Mouse (Mus musculus): Measurements from ENCODE around the gene Taf6. TPM values are rescaled to one million over a fixed set of nuclear protein-coding genes. Genes with fewer than 3 reads are reported as not detected.

The Taf6 gene
- 82.6 and 90.3 TPM in 2 replicates for polyA plus RNA-seq (2014; fragmentation: Nextera tagmentation; extraction: Ambion mirVana)

DNA sequence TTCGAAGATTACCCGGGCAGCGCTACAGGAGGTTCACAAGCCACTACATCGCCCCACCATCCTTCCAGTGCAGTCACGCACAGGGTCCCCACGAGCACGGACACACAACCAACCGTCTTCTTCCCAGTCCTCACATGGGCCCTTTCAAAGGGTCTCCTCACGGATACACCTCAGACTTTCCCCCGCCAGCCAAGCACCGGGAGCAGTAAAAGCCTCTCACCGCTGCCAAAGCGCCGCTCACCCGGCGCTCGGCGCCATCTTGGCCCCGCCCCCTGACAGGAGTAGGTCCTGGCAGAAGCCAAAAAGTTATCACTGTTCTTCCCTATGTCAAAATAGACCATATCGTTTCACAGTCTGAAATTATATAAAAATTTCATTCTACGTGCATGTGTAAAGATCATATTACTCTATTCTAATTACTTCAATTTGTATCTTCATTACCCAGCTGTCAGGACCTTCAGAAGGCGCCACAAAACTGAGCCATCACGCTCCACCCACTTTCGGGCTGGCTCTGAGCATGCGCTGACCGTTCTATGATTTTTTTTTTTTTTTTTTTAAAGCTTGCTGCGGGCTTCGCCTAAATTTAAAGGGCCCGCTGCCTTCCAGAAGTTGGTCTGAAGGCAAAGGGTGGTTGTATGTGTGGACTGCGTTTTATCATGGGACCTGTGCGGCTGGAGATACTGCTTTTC, at the start of gene Taf6, which contains the start of gene Cnpy4:
Gene Taf6 (minus strand): TSS at position 502 of the 689 bp plus-strand sequence.
Gene Cnpy4 (plus strand): TSS at position 536 of the 689 bp plus-strand sequence.
- Histone ChIP-seq H3K27ac (ENCODE audit: low read depth) (peak within 1 kb of the TSS; percentile 43; the same call in 1 of the 2 replicates), H3K9me3 (ENCODE audit: control insufficient read depth, low read length) (no peaks in the 10 kb centered on the region), H3K4me3 (ENCODE audit: low read depth, low read length) (peak within 1 kb of the TSS; percentile 82), H3K27me3 (replicated peaks; ENCODE audit: control insufficient read depth, insufficient read depth, low read length) (no peaks in the 10 kb centered on the region), H3K9ac (ENCODE audit: low read length) (peak within 1 kb of the TSS; percentile 86), H3K36me3 (ENCODE audit: control insufficient read depth, insufficient read depth, low read length) (peaks cover 32% of the 10 kb centered on the region), H3K4me1 (replicated peaks; ENCODE audit: control insufficient read depth, insufficient read depth, low read length) (peaks cover 12% of the 10 kb centered on the region), H3K4me2 (ENCODE audit: low read length) (peak within 1 kb of the TSS; percentile 83)
- WGBS: 1% methylated on average over 31 of the region's 31 CpGs
- ATAC-seq (replicated peaks; ENCODE audit: low FRiP score, low TSS enrichment, low read depth) (peak; percentile 82), DNase-seq (ENCODE audit: low spot score) (peak; percentile 83)

DNA sequence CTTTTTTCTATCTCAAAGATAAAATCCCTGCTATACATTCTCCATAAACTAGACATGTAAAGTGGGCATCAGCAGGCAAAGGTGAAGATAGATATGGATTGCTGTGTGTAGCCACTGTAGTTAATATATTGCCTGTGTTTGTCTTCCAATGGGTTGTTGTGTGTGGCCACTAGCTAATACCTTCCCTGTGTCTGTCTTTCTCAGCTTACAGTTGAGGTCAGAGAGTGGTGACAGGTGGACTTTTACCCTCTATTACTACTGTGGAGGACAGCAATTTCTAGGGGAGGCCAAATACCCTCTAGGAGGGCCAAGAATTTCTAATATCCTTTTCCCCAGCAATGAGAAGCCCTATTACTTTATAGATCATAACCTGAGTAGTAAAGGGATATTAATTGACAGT, 47.0 kb upstream of the Taf6 start:
- ATAC-seq (replicated peaks; ENCODE audit: low FRiP score, low TSS enrichment, low read depth) (no peak), DNase-seq (ENCODE audit: low spot score) (no peak)
- Histone ChIP-seq H3K27me3 (replicated peaks; ENCODE audit: control insufficient read depth, insufficient read depth, low read length) (no peaks in the 10 kb centered on the region), H3K9ac (ENCODE audit: low read length) (no peak overlapping the region), H3K4me1 (replicated peaks; ENCODE audit: control insufficient read depth, insufficient read depth, low read length) (no peaks in the 10 kb centered on the region), H3K27ac (ENCODE audit: low read depth) (no peak overlapping the region), H3K4me2 (ENCODE audit: low read length) (no peak overlapping the region), H3K36me3 (ENCODE audit: control insufficient read depth, insufficient read depth, low read length) (no peaks in the 10 kb centered on the region), H3K4me3 (ENCODE audit: low read depth, low read length) (no peak overlapping the region), H3K9me3 (ENCODE audit: control insufficient read depth, low read length) (no peaks in the 10 kb centered on the region)

DNA sequence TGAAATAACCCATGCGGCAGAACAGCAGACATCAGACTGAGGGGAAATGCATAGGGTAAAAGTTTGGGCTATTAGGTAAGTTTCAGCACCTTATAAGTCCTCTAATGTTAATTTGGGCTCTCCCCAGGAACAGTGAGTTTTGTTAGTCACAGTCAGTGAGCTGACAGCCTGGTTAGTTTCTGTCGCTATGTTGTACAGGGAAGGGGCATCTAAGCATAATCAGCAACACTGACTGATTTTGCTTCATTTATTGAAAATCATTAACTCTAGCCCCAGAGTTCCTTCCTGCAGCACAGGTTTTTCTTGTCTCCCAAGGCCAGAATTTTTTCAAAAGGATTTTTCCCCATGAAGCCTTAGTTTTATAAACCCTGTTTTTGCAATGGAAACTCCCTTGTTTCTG, 46.5 kb upstream of the Taf6 start:
- ATAC-seq (replicated peaks; ENCODE audit: low FRiP score, low TSS enrichment, low read depth) (no peak), DNase-seq (ENCODE audit: low spot score) (no peak)
- WGBS: 82% methylated on average over 2 of the region's 2 CpGs
- no peak overlapping the region for H3K4me3 ChIP-seq (ENCODE audit: low read depth, low read length)
- no peaks in the 10 kb centered on the region for H3K9me3 ChIP-seq (ENCODE audit: control insufficient read depth, low read length)
- no peak overlapping the region for H3K4me2 ChIP-seq (ENCODE audit: low read length)
- H3K27ac ChIP-seq (ENCODE audit: low read depth): no peak overlapping the region
- H3K9ac ChIP-seq (ENCODE audit: low read length): no peak overlapping the region
- H3K27me3 ChIP-seq (replicated peaks; ENCODE audit: control insufficient read depth, insufficient read depth, low read length): no peaks in the 10 kb centered on the region
- H3K36me3 ChIP-seq (ENCODE audit: control insufficient read depth, insufficient read depth, low read length): no peaks in the 10 kb centered on the region
- no peaks in the 10 kb centered on the region for H3K4me1 ChIP-seq (replicated peaks; ENCODE audit: control insufficient read depth, insufficient read depth, low read length)

DNA sequence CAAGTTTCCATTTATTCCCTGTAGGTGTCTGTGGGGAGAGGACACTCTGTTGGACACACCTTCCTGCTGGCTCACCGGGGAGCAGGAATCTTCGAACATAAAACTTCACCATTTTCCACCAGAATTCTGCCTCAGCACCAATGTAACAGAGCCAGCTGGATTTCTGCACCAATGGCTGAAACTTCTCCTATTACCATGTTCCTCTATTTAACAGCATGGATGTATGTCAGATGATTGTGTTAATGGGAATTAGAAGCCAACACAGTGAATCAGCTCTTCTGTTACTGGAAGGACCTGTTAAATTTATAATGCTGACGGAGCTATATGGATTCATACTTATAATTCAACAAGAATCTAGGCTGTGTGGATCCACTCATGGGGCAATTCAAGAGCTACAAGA, 42.3 kb upstream of the Taf6 start:
- Histone ChIP-seq H3K27ac (ENCODE audit: low read depth) (no peak overlapping the region), H3K4me2 (ENCODE audit: low read length) (no peak overlapping the region), H3K4me3 (ENCODE audit: low read depth, low read length) (no peak overlapping the region), H3K36me3 (ENCODE audit: control insufficient read depth, insufficient read depth, low read length) (no peaks in the 10 kb centered on the region), H3K9ac (ENCODE audit: low read length) (no peak overlapping the region), H3K9me3 (ENCODE audit: control insufficient read depth, low read length) (no peaks in the 10 kb centered on the region), H3K27me3 (replicated peaks; ENCODE audit: control insufficient read depth, insufficient read depth, low read length) (no peaks in the 10 kb centered on the region), H3K4me1 (replicated peaks; ENCODE audit: control insufficient read depth, insufficient read depth, low read length) (no peaks in the 10 kb centered on the region)
- WGBS: 91% methylated on average over 3 of the region's 3 CpGs
- no peak for ATAC-seq (replicated peaks; ENCODE audit: low FRiP score, low TSS enrichment, low read depth)
- DNase-seq (ENCODE audit: low spot score): no peak

DNA sequence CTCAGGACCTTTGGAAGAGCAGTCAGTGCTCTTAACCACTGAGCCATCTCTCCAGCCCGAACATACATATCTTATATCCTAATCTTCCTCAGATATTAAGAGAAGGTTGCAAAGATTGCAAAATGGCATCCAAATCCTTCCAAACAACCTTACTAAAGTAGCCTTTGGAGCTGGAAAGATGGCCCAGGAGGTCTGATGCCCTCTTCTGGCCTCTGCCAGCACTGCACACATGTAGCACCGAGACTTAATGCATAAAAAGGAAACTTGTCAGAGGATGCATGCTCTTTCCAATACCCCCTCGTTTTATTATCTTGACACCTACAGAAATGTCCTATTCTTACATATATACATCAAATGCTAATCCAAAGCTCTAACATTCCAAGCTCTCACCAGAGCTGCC, 40.8 kb upstream of the Taf6 start:
- ATAC-seq (replicated peaks; ENCODE audit: low FRiP score, low TSS enrichment, low read depth): no peak
- Histone ChIP-seq H3K9ac (ENCODE audit: low read length) (no peak overlapping the region), H3K36me3 (ENCODE audit: control insufficient read depth, insufficient read depth, low read length) (no peaks in the 10 kb centered on the region), H3K9me3 (ENCODE audit: control insufficient read depth, low read length) (no peaks in the 10 kb centered on the region), H3K27ac (ENCODE audit: low read depth) (no peak overlapping the region), H3K4me1 (replicated peaks; ENCODE audit: control insufficient read depth, insufficient read depth, low read length) (no peaks in the 10 kb centered on the region), H3K4me2 (ENCODE audit: low read length) (no peak overlapping the region), H3K4me3 (ENCODE audit: low read depth, low read length) (no peak overlapping the region), H3K27me3 (replicated peaks; ENCODE audit: control insufficient read depth, insufficient read depth, low read length) (no peaks in the 10 kb centered on the region)
- 52% methylated on average over 3 of the region's 3 CpGs for WGBS
- no peak for DNase-seq (ENCODE audit: low spot score)

DNA sequence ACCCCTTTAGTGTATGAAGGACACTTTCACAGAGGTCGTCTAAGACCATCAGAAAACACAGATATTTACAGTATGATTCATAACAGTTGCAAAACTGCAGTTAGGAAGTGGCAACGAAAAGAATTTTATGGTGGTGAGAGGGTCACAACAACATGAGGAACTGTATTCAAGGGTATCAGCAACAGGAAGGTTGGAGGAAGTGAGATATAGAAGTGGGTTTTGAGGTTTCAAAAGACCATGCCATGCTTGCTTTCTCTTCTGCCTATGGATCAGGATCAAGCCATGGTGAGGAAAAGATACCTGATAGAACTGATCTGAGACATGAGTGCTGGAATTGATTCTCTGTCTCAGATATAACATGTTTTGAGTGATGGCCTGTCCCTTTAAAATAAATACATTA, 40.1 kb upstream of the Taf6 start:
- Histone ChIP-seq H3K4me2 (ENCODE audit: low read length) (no peak overlapping the region), H3K36me3 (ENCODE audit: control insufficient read depth, insufficient read depth, low read length) (no peaks in the 10 kb centered on the region), H3K9ac (ENCODE audit: low read length) (no peak overlapping the region), H3K4me1 (replicated peaks; ENCODE audit: control insufficient read depth, insufficient read depth, low read length) (no peaks in the 10 kb centered on the region), H3K27ac (ENCODE audit: low read depth) (no peak overlapping the region), H3K4me3 (ENCODE audit: low read depth, low read length) (no peak overlapping the region), H3K9me3 (ENCODE audit: control insufficient read depth, low read length) (no peaks in the 10 kb centered on the region), H3K27me3 (replicated peaks; ENCODE audit: control insufficient read depth, insufficient read depth, low read length) (no peaks in the 10 kb centered on the region)
- DNase-seq (ENCODE audit: low spot score) (no peak), ATAC-seq (replicated peaks; ENCODE audit: low FRiP score, low TSS enrichment, low read depth) (no peak)
- 65% methylated on average over 2 of the region's 2 CpGs for WGBS

DNA sequence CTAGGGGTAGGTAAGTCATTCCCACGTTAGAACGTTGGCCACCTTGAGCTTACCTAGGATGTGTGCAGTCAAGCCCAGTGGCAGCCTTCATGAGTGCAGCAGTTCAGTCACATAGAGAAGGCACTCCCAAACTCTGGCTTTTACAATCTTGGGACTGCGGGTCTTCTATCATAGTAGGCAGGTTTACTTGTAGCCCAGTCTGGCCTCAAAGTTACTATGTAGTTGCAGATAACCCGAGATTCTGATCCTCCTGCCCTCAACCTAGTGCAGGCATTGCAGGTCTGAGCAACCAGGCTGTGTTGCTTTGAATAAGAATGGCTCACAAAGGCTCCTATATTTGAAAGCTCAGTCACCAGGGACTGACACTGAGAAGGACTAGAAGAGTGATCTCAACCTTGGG, 39.2 kb upstream of the Taf6 start:
- Histone ChIP-seq H3K4me2 (ENCODE audit: low read length) (no peak overlapping the region), H3K4me1 (replicated peaks; ENCODE audit: control insufficient read depth, insufficient read depth, low read length) (no peaks in the 10 kb centered on the region)

DNA sequence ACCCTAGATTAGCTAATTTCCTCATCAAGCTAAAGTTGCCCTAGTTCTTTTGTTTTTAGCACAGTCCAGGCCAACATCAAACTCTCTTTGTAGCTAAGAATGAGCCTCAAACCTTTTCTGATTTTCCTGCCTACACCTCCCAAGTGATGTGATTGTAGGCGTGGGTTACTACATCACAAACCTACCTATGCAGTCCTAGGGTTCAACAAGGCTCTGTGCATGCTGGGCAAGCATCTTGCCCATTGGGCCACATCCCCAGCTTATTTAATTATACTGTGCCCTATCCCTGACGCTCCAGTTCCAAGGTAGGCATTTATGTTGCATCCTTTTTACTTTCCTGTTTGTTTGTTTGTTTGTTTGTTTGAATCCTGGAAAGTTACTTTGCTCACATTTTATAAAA, 38.4 kb upstream of the Taf6 start, which contains the start of gene Nxpe5:
Gene Nxpe5 (plus strand): TSS at position 199 of the 400 bp plus-strand sequence.
- H3K4me2 ChIP-seq (ENCODE audit: low read length): no peak within 1 kb of the TSS
- no peak within 1 kb of the TSS for H3K27ac ChIP-seq (ENCODE audit: low read depth)
- 71% methylated on average over 2 of the region's 2 CpGs for WGBS
- no peaks in the 10 kb centered on the region for H3K4me1 ChIP-seq (replicated peaks; ENCODE audit: control insufficient read depth, insufficient read depth, low read length)
- ATAC-seq (replicated peaks; ENCODE audit: low FRiP score, low TSS enrichment, low read depth) (no peak), DNase-seq (ENCODE audit: low spot score) (no peak)
- no peaks in the 10 kb centered on the region for H3K27me3 ChIP-seq (replicated peaks; ENCODE audit: control insufficient read depth, insufficient read depth, low read length)
- no peaks in the 10 kb centered on the region for H3K9me3 ChIP-seq (ENCODE audit: control insufficient read depth, low read length)
- no peaks in the 10 kb centered on the region for H3K36me3 ChIP-seq (ENCODE audit: control insufficient read depth, insufficient read depth, low read length)
- no peak within 1 kb of the TSS for H3K4me3 ChIP-seq (ENCODE audit: low read depth, low read length)
- no peak within 1 kb of the TSS for H3K9ac ChIP-seq (ENCODE audit: low read length)

More for the DNA sequence above, 39.2 kb upstream of the Taf6 start:
- 79% methylated on average over 4 of the region's 4 CpGs for WGBS
- no peak overlapping the region for H3K4me3 ChIP-seq (ENCODE audit: low read depth, low read length)
- H3K27me3 ChIP-seq (replicated peaks; ENCODE audit: control insufficient read depth, insufficient read depth, low read length): no peaks in the 10 kb centered on the region
- no peaks in the 10 kb centered on the region for H3K36me3 ChIP-seq (ENCODE audit: control insufficient read depth, insufficient read depth, low read length)
- DNase-seq (ENCODE audit: low spot score) (no peak), ATAC-seq (replicated peaks; ENCODE audit: low FRiP score, low TSS enrichment, low read depth) (no peak)
- H3K9ac ChIP-seq (ENCODE audit: low read length): no peak overlapping the region
- H3K9me3 ChIP-seq (ENCODE audit: control insufficient read depth, low read length): no peaks in the 10 kb centered on the region
- H3K27ac ChIP-seq (ENCODE audit: low read depth): no peak overlapping the region

DNA sequence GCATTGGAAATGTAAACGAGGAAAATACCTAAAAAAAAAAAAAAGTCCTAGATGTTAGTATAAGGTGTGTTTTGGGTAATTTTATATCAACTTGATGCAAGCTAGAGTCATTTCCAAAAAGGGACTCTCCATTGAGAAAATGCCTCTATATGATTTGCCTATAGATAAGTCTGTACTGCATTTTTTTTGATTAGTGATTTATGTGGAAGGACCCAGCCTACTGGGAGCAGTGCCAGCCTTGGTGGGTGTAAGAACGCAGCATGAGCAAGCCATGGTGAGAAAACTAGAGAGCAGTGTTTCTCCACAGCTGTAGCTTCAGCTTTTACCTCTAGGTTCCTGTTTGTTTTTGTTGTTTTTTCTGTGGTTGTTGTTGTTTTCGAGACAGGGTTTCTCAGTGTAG, 36.0 kb upstream of the Taf6 start:
- DNase-seq (ENCODE audit: low spot score) (no peak), ATAC-seq (replicated peaks; ENCODE audit: low FRiP score, low TSS enrichment, low read depth) (no peak)
- 66% methylated on average over 3 of the region's 3 CpGs for WGBS
- Histone ChIP-seq H3K4me2 (ENCODE audit: low read length) (no peak overlapping the region), H3K9me3 (ENCODE audit: control insufficient read depth, low read length) (no peaks in the 10 kb centered on the region), H3K9ac (ENCODE audit: low read length) (no peak overlapping the region), H3K27me3 (replicated peaks; ENCODE audit: control insufficient read depth, insufficient read depth, low read length) (no peaks in the 10 kb centered on the region), H3K36me3 (ENCODE audit: control insufficient read depth, insufficient read depth, low read length) (no peaks in the 10 kb centered on the region), H3K4me3 (ENCODE audit: low read depth, low read length) (no peak overlapping the region), H3K27ac (ENCODE audit: low read depth) (no peak overlapping the region), H3K4me1 (replicated peaks; ENCODE audit: control insufficient read depth, insufficient read depth, low read length) (no peaks in the 10 kb centered on the region)
